Mouse (Mus musculus) ZHBTc4 (cell line): ENCODE measurements around the gene Eif1ax.
"Not testable (repeated sequence)": the region's sequence is repeated elsewhere in the genome, so short reads cannot be mapped to it uniquely, and the experiment has no call there.

Experiments
- DNase-seq: peaks from one replicate; pipeline ENCODE4 v3.0.0-alpha.2; 2011; ENCODE audit warnings: low read depth, low spot score

The Eif1ax gene

DNA sequence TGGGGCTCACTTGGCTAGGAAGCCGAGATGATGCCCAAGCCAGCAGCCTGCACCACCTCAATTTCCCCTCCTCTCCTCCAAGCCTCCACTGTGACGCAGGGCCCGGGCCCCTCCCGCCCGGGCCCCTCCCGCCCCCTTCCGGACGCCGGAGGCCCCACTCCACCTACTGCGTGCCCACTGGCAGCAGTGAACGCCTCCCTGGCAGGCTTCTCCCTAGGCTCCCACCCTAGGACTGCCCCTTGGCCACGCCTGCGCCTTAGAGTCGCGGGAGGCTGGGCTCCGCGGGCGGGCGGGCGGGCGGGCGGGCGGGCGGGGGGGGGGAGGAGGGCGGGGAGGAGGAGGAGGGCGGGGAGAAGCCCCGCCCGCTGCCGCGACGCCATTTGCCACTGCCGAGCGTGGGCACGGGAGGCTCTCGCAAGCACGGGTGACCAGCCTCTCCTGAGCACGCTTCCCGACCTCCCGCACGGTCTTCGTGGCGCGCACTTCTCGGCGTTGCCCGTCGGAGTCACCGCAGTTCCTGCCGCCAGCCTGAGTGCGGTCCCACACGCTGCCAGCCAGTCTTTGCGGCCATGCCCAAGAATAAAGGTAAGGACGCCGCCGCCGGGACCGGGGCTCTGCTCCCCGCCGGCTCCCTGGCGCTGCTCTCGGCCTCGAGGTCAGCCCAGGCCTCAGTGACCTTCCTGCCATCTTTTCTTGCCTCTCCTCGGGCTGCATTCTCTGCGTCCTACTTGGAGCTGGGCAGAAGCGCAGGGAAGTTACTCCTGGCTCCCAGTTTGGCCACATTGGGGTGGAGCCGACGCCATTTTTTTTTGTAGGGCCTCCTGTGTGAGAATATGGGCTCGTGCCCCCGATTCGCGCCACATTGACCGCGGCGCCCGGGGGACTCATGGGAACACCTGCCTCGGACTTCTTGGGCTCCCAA is at the start of gene Eif1ax:
Gene Eif1ax (plus strand): TSS at position 348 of the 922 bp plus-strand sequence.
- DNase-seq = peak; percentile 87

DNA sequence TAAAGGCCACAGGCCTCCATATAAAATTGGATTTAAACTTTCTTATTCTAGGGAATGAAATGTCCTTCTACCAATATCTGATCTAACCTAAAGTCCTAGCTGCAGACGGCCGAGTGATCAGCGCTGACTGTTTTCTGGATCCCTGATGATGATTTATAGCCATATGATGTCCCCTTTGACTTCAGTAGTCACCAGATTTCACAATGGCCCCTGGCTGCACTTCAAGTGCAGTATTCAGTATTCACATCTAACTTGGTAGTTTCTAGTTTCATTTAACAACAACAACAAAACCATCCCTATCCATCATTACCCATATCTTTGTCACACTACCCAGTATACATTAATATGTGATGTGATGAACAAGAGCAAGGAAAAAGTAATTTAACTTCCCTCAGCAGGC is 7.5 kb upstream of the Eif1ax start:
- DNase-seq = no peak

DNA sequence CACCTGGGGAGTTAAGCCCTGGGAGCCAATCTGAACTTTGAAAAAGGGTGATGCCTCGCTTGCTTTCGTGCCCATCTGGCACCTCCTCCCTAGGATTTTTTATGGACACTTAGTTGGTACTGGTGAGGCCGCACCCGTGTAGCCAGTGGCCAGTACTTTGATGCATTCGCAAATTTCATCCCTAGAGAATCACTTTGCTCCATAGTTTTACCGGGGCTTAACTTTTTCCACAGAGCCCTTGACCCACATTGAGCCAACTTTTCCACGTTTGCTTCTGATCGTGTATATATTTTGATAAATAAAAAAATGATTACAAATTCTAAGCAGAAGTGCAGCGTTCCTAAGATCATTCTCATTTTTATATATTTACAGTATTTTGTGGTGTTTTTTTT is 771 bp downstream of the Eif1ax start:
- DNase-seq = no peak

DNA sequence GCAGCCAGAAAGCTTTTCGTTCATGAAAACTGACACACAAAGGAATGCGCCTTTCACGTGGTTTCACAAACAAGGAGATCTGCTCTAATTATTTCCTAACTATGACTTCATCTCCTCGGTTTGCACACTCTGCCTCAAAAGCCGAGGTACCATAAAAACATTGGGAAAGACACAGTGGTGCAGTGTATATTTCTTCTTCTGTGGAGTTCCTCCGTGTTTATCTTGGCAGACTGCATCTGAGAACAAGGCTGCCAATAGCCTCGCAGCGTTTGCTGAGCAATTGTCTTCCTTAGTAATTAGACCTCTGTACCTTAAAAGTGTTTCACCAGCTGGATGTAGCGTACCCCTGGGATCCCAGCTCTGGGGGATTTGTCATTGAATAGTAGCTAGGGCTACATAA is 15.1 kb downstream of the Eif1ax start:
- no peak for DNase-seq

DNA sequence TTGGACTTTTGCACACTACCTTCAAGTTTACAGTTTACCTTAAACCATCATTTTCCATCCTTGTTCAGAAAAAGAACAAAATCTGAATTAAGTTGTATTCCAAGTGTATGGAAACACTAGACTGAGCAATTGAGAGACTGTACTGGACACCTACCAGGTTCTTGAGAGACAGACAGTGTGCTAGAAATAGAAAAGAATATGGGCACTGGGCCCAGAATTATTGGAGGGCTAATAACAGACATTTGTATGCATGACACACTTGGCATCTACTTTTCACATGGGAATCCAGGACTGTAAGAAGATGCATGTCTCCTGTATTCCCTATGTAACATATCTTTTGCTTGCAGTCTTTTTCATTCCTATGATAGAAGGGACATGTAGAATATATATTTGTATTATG is 17.0 kb downstream of the Eif1ax start:
- no peak for DNase-seq

DNA sequence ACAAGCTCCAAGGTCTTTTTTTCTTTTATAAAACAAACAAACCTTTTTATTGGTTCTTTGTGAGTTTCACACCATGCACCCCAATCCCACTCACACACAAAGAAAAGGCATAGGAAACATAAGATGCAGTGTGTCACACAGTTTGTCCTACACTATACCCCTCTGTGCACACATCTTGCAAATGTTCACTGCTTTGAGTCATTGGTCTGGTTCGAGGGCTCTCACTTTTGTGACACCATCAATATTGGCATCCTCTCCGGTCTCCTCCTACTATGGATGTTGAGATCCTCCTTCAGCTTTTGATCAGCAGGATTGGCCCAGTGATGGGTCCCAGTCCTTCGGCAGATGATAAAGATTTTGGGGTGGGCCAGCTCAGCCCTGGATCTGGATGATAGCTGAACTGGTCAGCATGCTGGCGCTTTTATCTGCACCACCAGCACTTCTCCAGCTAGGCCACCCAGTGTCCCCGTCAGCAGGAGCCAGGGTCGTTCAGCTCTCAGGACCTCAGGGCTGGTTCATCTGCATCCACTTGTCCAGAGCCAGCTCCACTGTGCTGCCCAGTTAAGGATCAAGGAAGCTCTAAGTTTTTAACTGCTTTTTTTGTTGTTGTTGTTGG is 18.5 kb downstream of the Eif1ax start:
- DNase-seq = no peak

DNA sequence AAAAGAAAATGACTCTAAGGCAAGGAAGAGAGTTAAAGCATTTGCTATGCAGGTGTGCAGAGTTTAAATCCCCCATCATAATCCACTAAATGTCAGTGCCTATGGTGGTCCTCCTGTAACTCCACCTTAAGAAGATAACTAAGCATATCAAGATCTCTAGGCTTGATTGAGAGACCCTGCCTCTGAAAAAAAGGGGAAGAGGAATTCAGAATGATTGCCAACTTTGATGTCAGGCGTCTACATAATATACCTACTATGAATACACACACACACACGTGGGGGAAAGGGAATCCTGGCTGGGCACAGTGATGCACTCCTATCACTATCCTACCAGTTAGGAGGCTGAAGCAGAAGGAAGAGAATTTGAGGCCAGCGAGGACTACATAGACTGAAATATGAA is 19.3 kb downstream of the Eif1ax start:
- no peak for DNase-seq

DNA sequence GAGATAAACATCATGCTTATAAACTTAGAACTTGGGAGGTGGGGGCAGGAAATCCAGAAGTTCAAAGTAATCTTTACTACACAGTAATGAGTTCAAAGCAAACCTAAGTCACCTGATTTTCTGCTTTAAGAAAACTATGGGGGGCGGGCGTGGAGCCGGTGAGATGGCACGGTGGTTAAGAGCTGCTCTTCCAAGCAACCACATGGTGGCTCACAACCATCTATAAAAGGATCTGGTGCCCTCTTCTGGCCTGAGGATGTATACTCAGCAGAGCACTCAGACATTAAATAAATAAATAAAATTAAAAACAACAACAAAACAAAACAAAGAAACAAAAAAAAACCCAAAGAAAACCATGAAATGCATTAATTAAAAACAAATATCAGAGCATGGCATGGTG is 37.3 kb downstream of the Eif1ax start:
- DNase-seq = peak; percentile 66

DNA sequence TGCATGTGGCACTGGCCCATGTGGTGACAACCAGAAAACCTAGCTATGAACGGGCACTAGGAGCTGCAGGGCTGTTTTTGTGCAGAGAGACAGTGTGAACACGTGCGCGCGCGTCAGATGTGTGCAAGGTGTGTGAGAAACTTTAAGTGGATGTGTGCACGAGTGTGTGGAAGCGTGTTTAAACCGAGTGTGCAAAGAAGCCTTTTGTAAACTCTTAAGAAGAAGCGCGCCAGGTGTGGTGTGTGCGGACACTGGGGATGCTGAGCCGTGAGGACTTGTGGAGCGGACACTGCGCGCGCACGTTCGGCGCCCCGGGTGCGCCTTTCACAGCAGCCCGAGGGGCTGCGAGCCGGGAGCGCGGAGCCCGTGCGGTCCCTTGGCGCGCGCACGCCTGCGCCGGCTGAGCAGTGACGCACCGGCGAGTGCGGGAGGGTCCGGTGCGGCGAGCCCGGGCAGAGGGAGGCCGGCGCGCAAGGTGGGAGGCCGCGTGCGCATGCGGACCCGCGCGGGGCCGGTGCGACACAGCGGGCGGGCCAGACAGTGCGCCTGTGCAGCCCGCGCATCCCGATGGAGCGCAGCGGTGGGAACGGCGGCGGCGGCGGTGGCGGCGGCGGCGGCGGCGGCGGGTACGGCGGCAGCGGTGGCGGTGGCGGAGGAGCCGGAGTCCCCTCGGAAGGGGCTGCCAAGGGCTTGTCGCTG is 42.3 kb downstream of the Eif1ax start, which contains the start of gene Map7d2:
Gene Map7d2 (plus strand): TSS at position 443 of the 699 bp plus-strand sequence.
- peak; percentile 77 for DNase-seq

DNA sequence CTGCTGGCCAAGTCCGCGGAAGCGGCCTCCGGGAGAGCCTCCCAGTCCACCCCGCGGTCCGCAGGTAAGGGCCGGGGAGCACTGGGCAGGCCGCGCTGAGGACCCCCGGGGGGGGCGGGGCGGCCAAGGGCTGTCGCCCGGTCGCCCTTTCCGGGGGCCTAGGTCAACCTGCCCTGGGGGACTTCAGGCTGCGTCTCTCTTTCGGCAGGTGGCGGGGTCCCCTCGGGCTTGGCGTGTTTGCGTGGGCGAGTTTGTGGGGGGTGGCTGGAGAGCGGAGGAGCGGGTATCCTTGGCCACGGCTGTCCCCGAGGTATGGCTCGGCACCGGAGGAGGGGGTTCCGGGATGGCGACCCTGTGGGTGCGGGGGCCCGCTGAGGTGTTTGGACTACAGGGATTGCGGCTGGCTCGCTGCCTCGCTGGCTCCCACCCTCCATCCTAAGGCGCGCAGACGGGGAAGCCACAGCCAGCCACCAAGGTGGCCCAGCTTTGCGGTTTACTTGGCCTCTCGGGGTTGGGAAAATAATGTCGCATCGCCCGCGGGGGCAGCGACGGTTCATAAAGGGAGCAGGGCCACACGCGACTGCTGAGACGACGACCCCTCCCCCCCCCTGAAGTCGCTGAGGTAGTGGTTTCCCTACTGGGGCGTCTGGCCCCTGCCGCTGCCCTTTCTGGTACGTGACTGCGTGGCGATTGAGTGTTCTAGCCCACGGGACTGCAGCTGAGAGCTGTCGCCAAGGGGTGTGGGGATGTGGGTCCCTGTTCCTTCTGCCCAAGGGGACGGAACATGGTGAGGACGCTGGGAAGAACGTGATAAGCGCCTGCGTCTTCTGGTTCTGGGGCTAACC is 43.1 kb downstream of the Eif1ax start:
- DNase-seq = peak; percentile 50

DNA sequence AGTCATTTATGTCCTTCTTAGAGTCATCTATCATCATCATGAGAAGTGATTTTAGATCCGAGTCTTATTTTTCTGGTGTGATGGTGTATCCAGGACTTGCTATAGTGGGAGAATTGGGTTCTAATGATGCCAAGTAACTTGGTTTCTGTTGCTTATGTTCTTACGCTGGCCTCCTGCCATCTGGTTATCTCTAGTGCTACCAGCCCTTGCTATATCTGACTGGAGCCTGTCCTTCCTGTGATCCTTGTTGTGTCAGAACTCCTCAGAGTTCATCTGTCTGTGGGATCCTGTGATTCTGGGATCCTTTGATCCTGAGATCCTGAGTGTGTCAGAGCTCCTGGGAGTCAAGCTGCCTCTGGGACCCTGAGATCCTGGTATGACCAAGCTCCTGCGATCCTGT is 58.5 kb downstream of the Eif1ax start:
- DNase-seq = not testable (repeated sequence)
